Mouse (Mus musculus) forebrain, embryonic 11.5 days (tissue): ENCODE results near the gene H2-DMa. TPM values are rescaled to one million over a fixed set of nuclear protein-coding genes. Genes with fewer than 3 reads are reported as not detected.

Source experiments
- ATAC-seq: fragments of 200-750 bp; cut with Nextera tagmentation; replicated peaks from 2 replicates; pipeline ENCODE4 v1.8.0; 2017; ENCODE audit warnings: moderate TSS enrichment; ENCODE audit not compliant: low FRiP score
- DNase-seq: peaks from one replicate; pipeline ENCODE4 v3.0.0-alpha.2; 2017; ENCODE audit warnings: low spot score
- H3K27ac ChIP-seq: fragments of 300-500 bp; sonication (generic); 2 replicates; pipeline ENCODE4 v1.5.1; 2014; ENCODE audit warnings: low read depth, low read length
- H3K27me3 ChIP-seq: fragments of 300-500 bp; sonication (generic); 2 replicates; pipeline ENCODE4 v1.6.1; 2014; ENCODE audit warnings: mild to moderate bottlenecking, low read length, mixed read lengths; ENCODE audit not compliant: control insufficient read depth, insufficient read depth
- H3K36me3 ChIP-seq: fragments of 300-500 bp; sonication (generic); 2 replicates; pipeline ENCODE4 v1.6.1; 2014; ENCODE audit warnings: mild to moderate bottlenecking, low read length, moderate library complexity, mixed read lengths; ENCODE audit not compliant: control insufficient read depth, insufficient read depth
- H3K4me1 ChIP-seq: fragments of 300-500 bp; sonication (generic); replicated peaks from 2 replicates; pipeline ENCODE4 v1.6.1; 2014; ENCODE audit warnings: low read length, mixed read lengths; ENCODE audit not compliant: control insufficient read depth, insufficient read depth
- H3K4me2 ChIP-seq: fragments of 300-500 bp; sonication (generic); 2 replicates; pipeline ENCODE4 v1.6.1; 2014; ENCODE audit warnings: low read depth, mild to moderate bottlenecking, low read length, moderate library complexity, mixed read lengths; ENCODE audit not compliant: severe bottlenecking
- H3K4me3 ChIP-seq: fragments of 300-500 bp; sonication (generic); 2 replicates; pipeline ENCODE4 v1.5.1; 2014; ENCODE audit warnings: low read depth, low read length
- H3K9ac ChIP-seq: fragments of 300-500 bp; sonication (generic); 2 replicates; pipeline ENCODE4 v1.6.1; 2014; ENCODE audit warnings: low read length
- H3K9me3 ChIP-seq: fragments of 300-500 bp; sonication (generic); 2 replicates; pipeline ENCODE4 v1.6.1; 2016; ENCODE audit warnings: low read length, mixed read lengths; ENCODE audit not compliant: control insufficient read depth
- WGBS: fragments of 180-500 bp; shearing (Covaris S2); extraction: QIAGEN DNeasy Blood & Tissue Kit; methylation state at CpG from one replicate; pipeline ENCODE4 v1.1.7; 2014; 5-methylcytosine and 5-hydroxymethylcytosine counted together
- polyA plus RNA-seq: library from polyadenylated mRNA; unstranded; fragments of >200 nt; fragmentation: Nextera tagmentation; extraction: Ambion mirVana; gene quantifications from 2 replicates; pipeline ENCODE4 v1.2.1, GENCODE M21; 2014

Gene H2-DMa
- polyA plus RNA-seq, 1 experiment from 2014 or later = 8.2 TPM

DNA sequence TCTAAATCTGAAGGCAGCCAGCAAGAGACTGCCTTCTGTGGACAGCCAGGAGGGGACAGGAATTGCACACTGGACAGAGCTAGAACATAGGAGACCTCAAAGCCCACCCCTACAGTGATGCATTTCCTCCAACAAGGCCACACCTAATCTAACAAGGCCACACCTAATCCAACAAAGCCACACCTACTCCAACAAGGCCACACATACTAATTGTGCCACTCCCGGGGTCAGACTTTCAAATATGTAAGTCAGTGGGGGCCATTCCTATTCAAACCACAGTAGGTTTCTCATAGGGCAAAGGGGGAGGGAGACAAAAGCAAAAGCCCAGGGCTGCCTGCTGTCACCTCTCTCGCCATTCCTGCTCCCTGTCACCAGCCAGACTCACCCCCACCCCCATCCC is 32.0 kb upstream of the H2-DMa start:
- ATAC-seq = no peak

DNA sequence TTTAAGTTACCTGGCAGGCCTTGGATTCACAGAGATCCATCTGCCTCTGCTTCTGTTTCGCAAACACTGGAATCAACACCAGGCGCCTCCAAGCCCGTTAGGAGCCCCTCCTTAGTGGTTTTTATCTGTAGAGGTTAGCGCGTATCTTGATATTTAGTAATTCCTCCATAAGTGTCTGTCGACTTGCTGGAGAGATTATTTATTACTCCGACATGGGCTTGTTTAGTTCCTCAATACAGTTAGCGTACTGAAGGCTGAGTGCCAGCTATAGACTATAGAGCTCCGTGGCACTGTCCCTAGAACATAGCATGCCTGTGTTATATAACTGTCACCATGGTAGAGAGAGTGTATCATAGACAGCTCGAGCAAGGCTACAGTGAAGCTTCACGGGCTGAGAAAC is 31.2 kb upstream of the H2-DMa start:
- H3K4me3 ChIP-seq = no peak overlapping the region
- ATAC-seq = no peak
- WGBS = 93% methylated on average over 11 of the region's 11 CpGs
- H3K27me3 ChIP-seq = no peaks in the 10 kb centered on the region
- H3K27ac ChIP-seq = no peak overlapping the region
- no peaks in the 10 kb centered on the region for H3K4me1 ChIP-seq
- no peaks in the 10 kb centered on the region for H3K36me3 ChIP-seq
- H3K9me3 ChIP-seq = no peaks in the 10 kb centered on the region
- H3K4me2 ChIP-seq = no peak overlapping the region
- DNase-seq = no peak
- H3K9ac ChIP-seq = no peak overlapping the region

More for the DNA sequence above, 32.0 kb upstream of the H2-DMa start:
- H3K4me1 ChIP-seq = no peaks in the 10 kb centered on the region
- H3K27me3 ChIP-seq = no peaks in the 10 kb centered on the region
- H3K27ac ChIP-seq = no peak overlapping the region
- H3K9me3 ChIP-seq = no peaks in the 10 kb centered on the region
- no peak overlapping the region for H3K4me3 ChIP-seq
- H3K4me2 ChIP-seq = no peak overlapping the region
- H3K9ac ChIP-seq = no peak overlapping the region
- no peaks in the 10 kb centered on the region for H3K36me3 ChIP-seq
- 44% methylated on average over 2 of the region's 2 CpGs for WGBS
- DNase-seq = no peak

DNA sequence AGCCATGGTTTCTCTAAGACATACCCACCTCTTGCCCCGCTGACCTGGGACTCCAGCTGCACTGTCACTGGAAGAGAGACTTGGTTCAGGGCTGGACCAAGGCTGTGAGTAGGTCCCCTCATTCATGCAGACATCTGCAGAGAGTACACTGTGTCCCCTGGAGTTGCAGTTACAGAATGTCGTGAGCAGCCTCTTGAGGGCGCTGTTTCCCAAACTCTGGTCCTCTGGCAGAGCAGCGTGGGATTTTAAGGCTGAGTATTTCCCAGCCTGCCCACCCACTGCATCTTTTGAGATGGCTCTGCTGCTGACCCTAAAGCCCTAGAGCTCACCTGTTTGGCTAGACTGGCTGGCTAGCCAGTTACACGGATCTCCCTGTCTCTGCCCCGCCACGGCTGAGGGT is 28.4 kb upstream of the H2-DMa start:
- WGBS = 45% methylated on average over 7 of the region's 7 CpGs
- DNase-seq = peak; percentile 63

DNA sequence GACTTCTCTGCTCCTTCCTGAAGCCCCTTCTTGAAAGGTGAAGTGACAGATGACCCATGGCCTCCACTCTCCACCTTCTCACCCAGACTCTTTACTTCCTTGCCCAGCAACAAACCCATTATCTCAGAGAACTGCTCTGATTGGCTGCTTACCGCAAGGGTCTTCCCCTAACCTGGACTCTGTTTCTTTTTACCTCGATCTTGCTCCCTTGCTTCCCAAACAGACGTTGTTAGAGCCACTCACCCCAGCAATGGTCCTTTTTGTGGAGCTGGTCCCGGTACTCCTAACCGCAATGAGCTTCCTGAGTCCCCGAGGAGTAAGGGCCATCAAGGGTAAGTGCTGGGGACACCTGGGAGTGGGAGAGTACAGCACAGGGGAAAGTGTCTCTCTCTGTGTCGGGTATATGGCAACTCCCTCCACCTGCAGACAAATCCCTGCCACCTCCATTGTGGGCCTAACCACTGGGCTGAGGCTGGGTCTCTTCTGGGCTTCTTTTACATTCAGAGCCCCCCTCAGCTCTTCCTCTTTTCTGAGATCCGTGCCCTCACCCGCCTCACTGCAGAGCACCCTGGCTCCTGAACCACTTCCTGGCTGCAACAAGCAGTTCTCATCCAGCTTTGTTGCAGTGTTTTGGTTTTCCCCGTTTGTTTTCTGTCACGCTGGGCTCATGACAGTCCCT is 27.0 kb upstream of the H2-DMa start, which contains the start of gene H2-Oa:
H2-Oa (plus strand) TSS at position 144 of the 679 bp plus-strand sequence.
- H3K27me3 ChIP-seq = no peaks in the 10 kb centered on the region
- H3K4me3 ChIP-seq = no peak within 1 kb of the TSS
- no peaks in the 10 kb centered on the region for H3K36me3 ChIP-seq
- H3K4me2 ChIP-seq = no peak within 1 kb of the TSS
- no peak within 1 kb of the TSS for H3K27ac ChIP-seq
- no peak for ATAC-seq
- 52% methylated on average over 11 of the region's 11 CpGs for WGBS
- no peaks in the 10 kb centered on the region for H3K4me1 ChIP-seq
- no peaks in the 10 kb centered on the region for H3K9me3 ChIP-seq
- no peak for DNase-seq
- no peak within 1 kb of the TSS for H3K9ac ChIP-seq

More for the DNA sequence above, 28.4 kb upstream of the H2-DMa start:
- Histone ChIP-seq H3K4me3 (no peak overlapping the region), H3K4me1 (no peaks in the 10 kb centered on the region), H3K4me2 (no peak overlapping the region), H3K36me3 (no peaks in the 10 kb centered on the region), H3K27ac (no peak overlapping the region), H3K9me3 (no peaks in the 10 kb centered on the region), H3K27me3 (no peaks in the 10 kb centered on the region), H3K9ac (no peak overlapping the region)
- ATAC-seq = no peak

DNA sequence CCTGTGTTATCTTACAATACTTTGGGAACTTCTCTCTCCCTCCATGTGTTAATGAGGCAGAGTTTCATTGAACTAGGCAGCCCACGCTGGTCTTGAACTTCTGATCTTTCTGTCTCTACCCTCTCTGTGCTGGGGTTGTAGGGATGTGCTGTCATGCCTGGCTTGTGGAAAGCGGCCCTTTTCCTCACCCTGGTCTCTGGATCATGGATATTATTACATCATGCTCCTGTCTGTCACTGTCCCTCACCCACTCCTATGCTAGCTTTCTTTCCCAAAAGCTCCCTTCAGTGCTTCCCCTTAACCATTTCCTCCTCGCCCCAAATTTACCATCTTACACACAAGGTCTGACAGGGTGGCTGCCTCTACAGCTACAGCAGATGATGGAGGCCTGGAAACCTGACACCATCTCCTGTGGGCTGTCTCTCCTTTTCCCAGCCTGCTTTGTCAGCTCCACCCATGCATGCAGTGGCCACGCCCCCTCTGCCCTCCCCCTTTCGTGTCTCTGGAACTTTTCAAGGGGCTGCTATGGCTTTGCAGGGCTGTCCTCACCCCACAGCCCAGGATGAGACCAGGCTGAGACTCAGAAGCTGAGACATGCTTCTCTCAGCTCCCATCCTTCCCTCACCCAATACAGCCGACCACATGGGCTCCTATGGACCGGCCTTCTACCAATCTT is 26.0 kb upstream of the H2-DMa start:
- DNase-seq = peak; percentile 77
- Histone ChIP-seq H3K9me3 (no peaks in the 10 kb centered on the region), H3K4me2 (no peak overlapping the region), H3K27ac (no peak overlapping the region), H3K27me3 (no peaks in the 10 kb centered on the region), H3K4me3 (no peak overlapping the region), H3K36me3 (no peaks in the 10 kb centered on the region), H3K9ac (no peak overlapping the region), H3K4me1 (no peaks in the 10 kb centered on the region)
- ATAC-seq = peak; percentile 58
- 43% methylated on average over 7 of the region's 7 CpGs for WGBS

DNA sequence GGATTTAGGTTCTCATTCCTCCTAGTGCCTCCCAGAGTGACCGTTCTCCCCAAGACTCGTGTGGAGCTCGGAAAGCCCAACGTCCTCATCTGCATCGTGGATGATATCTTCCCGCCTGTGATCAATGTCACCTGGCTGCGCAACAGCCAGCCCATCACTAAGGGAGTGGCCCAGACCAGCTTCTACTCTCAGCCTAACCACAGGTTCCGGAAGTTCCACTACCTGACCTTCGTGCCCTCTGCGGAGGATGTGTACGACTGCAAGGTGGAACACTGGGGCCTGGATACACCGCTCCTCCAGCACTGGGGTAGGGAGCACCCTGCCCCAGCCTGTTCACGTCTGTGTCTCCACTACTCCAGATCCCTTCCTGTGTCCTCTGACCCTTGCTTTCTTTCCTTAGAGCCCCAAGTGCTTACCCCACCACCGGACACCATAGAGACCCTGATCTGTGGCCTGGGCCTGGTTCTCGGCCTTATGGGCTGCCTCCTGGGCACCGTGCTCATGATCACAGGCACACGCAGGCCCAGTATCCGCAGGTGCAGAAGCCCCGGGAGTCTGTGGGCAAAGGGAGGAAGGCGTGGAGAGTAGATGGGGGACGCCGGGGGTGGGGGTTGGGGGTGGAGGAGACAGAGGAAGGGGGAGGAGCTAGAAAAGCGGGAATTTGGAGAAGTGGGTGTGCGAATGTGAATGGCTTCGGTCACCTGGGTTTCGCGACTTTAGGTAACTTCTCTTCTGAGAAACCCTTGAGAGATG is 24.9 kb upstream of the H2-DMa start:
- no peak overlapping the region for H3K4me2 ChIP-seq
- WGBS = 83% methylated on average over 27 of the region's 27 CpGs
- H3K4me1 ChIP-seq = no peaks in the 10 kb centered on the region
- H3K27ac ChIP-seq = no peak overlapping the region
- H3K9ac ChIP-seq = no peak overlapping the region
- H3K36me3 ChIP-seq = no peaks in the 10 kb centered on the region
- no peaks in the 10 kb centered on the region for H3K27me3 ChIP-seq
- ATAC-seq = no peak
- no peak for DNase-seq
- no peak overlapping the region for H3K4me3 ChIP-seq
- H3K9me3 ChIP-seq = no peaks in the 10 kb centered on the region

DNA sequence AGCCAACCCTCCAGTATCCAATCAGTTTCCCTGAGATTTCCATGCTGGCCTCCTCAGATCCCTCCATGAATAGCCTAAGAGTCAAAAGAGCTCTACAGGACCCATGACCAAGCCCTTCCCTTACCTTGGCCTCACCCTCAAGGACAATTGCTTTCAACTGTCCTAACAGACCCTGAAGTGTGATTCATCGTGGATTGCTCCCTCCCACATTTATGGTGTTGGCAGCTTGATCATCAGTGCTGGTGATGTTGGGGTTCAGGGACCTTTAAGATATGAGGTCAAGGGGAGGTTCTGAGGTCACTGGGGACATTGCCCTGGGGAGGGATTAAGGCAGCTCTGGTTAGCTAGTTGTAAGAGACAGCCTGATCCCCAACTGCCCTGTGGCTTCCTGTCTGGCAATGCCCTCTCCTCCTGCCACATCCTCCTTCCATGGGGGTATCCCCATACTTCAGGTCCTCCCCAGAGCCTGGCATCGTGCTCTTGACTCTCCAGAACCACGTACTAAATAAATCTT is 22.8 kb upstream of the H2-DMa start:
- Histone ChIP-seq H3K9ac (no peak overlapping the region), H3K4me1 (no peaks in the 10 kb centered on the region), H3K27me3 (no peaks in the 10 kb centered on the region), H3K9me3 (no peaks in the 10 kb centered on the region), H3K4me2 (no peak overlapping the region), H3K4me3 (no peak overlapping the region), H3K36me3 (no peaks in the 10 kb centered on the region), H3K27ac (no peak overlapping the region)
- ATAC-seq (no peak), DNase-seq (no peak)
- WGBS = 68% methylated on average over 3 of the region's 3 CpGs

DNA sequence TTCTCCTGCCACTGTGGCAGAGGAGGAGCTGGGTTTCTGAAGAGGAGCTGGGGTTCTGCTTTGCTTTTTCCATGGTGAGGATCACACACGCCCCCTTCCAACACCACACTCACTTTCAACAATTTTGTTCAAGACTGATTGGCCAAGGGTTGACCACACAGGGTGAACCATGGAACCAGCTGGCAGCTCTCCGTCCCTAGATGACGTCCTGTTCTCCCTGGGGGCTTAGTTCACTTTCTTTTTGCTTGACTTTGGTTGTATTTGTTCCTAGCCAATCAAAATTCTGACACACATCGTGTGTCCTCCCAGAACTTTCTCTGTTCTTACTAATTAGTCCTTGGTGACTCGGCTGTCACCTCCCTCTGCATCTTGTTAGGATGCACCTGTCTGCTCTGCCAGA is 22.1 kb upstream of the H2-DMa start:
- Histone ChIP-seq H3K4me2 (no peak overlapping the region), H3K9me3 (no peaks in the 10 kb centered on the region), H3K27ac (no peak overlapping the region), H3K4me1 (no peaks in the 10 kb centered on the region), H3K4me3 (no peak overlapping the region), H3K27me3 (no peaks in the 10 kb centered on the region), H3K36me3 (no peaks in the 10 kb centered on the region), H3K9ac (no peak overlapping the region)
- 67% methylated on average over 5 of the region's 5 CpGs for WGBS
- no peak for DNase-seq
- no peak for ATAC-seq
